Mouse (Mus musculus) induced T-regulatory cell, adult 2 months (primary cell): Measurements from ENCODE around the gene Serping1.
"Not testable (repeated sequence)": the region's sequence is repeated elsewhere in the genome, so short reads cannot be mapped to it uniquely, and the experiment has no call there.

Source experiments
- DNase-seq: peaks from one replicate; pipeline ENCODE4 v3.0.0-alpha.2; 2012; ENCODE audit warnings: low read depth

Serping1 gene

DNA sequence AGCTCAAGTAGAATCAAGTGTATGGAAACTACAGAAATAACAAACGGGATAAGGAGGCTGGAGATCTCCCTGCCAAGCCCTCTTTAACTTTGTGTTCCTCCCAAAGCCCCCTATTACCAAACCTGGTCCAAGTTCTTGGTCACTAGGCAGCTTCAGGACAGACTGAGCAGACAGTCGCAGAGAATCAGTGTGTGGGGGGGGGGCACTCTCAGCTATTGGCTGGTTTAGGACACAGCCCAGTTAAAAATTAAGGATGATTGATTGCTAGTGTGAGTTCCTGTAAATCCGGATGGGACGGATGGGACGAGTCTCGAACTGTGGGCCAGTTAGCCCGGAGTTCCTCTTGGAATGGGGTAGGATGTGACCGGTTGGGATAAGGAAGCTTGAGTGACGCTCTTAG, at the start of gene Serping1:
Serping1 (minus strand) TSS at position 204 of the 400 bp plus-strand sequence.
- no peak for DNase-seq

DNA sequence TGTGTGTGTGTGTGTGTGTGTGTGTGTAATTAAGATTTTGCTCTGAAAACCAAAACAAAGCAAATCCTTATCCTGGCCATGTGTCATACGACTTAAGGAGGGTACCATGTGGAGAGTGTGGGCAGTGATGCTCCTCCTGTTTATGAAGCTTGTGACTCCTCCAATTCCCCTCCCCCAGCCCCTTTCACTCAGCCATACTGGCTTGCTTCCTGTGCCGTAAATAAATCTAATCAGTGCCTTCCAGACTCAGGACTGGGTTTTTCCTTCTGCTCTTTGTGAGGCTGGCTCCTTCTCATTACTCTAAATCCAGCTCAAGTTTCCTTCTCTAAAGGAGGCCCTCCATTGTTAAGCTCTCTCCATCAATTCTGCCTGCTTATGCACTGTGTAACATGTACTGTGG, 48.0 kb upstream of the Serping1 start:
- no peak for DNase-seq

DNA sequence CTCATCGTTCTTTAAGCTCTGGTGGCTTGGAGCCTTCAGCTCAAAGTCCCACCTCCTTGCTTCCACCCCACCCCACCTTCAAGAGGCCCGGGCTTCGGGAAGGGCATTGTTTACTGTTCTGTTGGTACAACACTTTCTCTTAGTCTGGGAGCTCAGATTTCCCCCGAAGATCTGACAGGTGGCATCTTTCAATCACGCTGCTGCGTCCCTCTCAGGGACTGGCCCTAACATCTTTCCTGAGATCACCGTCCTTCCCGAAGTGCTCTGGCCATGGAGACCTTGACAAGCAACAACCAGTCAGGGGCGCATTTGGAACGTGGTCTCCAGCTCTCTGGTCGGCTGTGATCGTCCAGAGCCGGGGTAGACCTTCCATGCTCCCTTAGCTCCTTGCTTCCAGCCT, 47.3 kb upstream of the Serping1 start, which contains the start of gene Smtnl1:
Smtnl1 (minus strand) TSS at position 101 of the 400 bp plus-strand sequence.
- no peak for DNase-seq

DNA sequence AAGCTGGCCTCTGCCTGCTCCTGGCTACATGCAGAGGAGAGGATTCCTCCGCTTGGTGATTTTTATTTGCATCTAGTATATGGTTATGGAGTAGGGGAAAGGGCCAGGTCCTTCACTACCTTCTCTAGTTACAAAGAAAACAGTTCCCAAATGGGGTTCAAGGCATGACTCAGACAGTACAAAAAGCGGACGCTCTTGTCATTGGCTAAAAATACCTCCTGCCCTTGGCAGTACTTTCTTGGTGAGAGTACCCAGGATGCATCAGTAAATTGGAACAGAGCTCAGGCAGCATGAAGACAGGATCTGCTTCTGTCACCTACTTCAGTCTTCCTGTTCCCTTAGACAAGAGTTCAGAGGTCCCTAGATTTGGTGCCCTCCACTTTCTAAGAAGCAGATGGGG, 44.6 kb upstream of the Serping1 start:
- DNase-seq = no peak

DNA sequence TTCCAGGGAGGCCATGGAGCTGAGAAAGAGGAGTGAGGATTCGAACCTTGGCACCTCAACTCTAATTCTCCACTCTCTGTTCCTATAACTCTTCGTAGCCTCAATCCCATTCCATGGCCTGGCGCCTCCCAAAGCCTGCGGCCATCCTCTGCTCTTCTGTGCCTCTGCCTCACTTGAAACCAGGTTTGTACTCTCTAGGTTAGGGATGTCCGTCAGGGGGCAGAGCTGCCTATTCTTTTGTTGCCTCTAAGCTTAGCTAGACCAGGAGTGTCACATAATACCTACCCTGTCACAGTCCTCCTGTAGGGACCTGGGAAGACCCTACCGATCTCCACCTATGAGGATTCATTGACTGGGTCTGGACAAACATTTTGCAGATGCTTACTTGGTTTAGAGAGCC, 37.4 kb upstream of the Serping1 start:
- no peak for DNase-seq

GRCm38 (mm10) chr2:84811880-84812279, 36.6 kb upstream of the Serping1 start:
- DNase-seq = no peak

DNA sequence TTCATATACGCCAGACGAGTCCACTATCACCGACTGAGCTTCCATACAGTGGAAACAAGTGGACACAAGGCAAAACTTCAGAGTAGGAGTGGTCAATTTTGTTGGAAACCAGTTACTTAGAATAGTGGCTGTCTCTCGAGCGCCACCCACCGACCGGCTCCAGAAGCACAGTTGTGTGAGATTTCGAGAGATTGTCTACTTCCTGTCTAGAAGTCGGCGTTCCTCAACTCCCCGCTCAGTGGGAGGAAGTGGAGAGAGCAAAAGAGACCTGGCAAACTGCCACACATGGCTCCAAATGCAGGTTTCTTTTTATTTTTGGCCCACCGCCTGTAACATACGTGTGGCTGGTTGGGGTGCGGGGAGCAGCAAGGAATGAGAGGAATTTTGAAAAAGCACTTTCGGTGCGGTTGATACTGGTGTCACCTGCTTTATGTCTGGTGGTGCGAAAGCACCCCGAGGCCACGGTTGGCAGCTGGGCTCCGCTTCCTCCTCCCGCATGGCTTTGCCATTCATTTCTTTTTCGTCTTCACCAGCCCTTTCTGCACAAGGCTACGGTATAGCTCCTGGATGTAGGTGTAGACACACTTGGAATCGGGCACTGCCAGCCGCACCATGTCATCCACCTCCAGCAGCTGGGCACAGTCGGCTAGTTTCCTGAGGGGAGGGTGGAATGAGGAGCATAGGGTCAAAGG, 35.8 kb upstream of the Serping1 start:
- peak; percentile 83 for DNase-seq

- DNase-seq = no peak
Measured at GRCm38 (mm10) chr2:84810526-84810885, 35.3 kb upstream of the Serping1 start.

DNA sequence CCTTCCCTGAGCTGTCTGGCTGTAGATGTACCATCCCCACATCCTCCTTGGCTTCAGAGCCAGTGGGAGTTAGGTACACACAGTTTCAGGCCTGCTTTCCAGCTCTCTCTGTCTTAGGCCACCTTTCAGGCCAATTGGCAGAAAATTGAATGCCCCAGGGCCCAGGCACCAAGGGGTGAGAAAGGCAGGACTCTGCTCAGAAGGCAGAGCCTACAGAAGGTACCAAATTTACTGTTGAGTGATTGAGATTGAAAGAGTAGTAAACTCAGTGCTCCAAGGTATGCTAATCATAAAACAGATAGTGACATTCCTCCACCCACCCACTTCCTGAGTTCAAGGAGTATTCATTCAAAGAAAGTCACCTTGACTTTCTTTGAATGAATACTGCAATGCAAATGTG, 34.1 kb upstream of the Serping1 start:
- no peak for DNase-seq

GRCm38 (mm10) chr2:84806546-84806945, 31.3 kb upstream of the Serping1 start:
- DNase-seq = no peak

DNA sequence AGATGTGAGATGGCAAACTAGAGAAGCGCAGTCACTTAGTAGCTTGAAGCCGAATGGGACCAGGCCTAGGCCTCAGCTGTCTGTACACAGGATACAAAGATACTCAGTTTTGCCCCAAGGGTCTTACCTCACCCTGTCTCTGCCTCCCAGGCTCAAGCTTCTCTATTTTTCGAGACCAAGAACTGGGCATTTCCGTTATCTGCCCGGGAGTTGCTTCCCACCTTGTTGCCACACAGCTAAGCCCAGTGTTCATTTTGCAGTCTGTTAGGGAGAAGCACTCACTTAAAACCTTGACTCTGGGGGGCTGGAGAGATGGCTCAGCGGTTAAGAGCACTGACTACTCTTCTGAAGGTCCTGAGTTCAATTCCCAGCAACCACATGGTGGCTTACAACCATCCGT, 28.7 kb upstream of the Serping1 start:
- DNase-seq = no peak

DNA sequence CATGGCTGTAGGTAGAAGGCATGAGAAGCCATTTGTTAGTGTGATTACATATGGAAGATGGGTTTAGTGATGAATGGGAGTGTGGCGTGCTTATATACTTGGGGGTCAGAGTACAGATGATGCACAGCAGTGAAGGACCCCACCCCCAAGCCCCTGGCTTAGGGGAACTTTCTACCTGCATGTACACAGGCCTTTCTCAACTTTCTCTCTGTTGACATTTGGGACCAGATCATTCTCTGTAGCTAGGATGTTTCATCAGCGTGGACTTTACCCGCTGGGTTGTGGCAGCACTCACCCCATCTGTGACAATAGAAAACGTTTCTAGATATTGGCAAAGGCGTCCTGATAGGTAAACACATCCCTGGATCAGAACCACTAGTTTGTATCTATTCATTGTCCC, 26.0 kb upstream of the Serping1 start:
- DNase-seq = not testable (repeated sequence)

DNA sequence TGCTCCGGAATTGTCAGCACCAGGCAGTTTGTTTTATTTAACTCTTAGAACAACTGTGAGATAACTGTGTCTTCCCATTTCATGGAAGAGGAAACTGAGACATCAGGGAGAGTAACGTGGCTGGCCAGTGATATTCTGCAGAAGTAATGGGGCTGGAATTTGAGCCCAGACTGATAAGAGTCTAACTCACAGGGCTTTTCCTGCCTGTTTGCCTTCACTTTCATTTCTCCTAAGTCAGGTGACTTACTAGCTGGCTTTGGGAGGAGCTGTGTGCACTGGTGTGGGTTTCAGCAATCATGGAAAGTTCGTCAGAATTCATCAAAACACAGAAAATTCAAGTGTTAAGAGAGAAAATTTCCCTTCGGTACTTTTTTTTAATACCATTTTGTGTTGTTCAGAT, 25.1 kb upstream of the Serping1 start:
- DNase-seq = peak; percentile 61

DNA sequence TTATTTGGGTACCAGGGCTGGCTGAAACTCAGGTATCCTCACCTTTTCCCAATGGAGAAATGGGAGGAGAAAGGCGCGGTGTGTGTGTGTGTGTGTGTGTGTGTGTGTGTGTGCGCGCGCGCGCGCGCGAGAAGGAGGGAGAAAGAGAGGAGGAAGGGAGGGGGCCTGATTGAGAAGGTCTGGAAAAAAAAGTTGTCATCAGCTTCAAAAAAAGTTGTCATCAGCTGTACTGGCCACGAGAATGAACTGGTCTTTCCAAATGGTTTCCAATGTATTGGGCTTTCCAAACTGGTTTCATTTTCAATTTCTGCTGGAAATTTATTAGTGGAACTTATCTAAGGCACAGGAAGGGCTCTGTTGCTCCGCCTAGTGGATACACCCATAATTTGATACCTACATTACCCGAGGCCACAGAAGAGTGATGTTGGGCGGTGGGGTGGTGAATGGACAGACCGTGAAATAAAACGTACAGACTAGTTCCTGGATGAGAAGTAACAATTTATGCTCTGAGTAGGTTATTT, 23.9 kb upstream of the Serping1 start:
- peak; percentile 91 for DNase-seq

- peak; percentile 73 for DNase-seq
Measured at GRCm38 (mm10) chr2:84798493-84798921, 23.3 kb upstream of the Serping1 start, which contains the start of gene Ube2l6. Ube2l6 (plus strand) TSS chr2:84798828.

GRCm38 (mm10) chr2:84797833-84798492, 22.7 kb upstream of the Serping1 start:
- DNase-seq = peak; percentile 88

DNA sequence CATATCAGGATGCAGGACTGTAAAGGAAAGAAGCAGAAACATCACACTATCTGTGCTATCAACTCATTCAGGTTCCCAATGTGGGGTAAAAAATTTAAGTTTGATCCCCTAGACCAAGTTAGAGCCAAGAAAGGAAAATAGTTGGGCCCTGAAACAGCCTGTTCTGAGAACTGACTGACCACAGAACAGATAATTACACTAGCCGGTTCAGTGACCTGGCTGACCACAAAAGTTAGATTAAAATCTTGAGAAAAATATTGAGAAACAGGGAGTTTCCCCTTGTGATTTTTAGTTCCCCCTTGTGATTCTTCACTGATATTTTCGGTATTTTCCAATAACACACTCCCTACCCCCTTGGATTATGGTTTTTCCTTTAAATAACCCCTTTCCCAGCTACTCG, 18.6 kb upstream of the Serping1 start:
- no peak for DNase-seq

- no peak for DNase-seq
Measured at GRCm38 (mm10) chr2:84793154-84793553, 17.9 kb upstream of the Serping1 start.

GRCm38 (mm10) chr2:84792516-84792915, 17.3 kb upstream of the Serping1 start:
- no peak for DNase-seq

- DNase-seq = no peak
Measured at GRCm38 (mm10) chr2:84790418-84790817, 15.2 kb upstream of the Serping1 start.

- no peak for DNase-seq
Measured at GRCm38 (mm10) chr2:84788316-84788715, 13.1 kb upstream of the Serping1 start.

GRCm38 (mm10) chr2:84783840-84784566, 8.8 kb upstream of the Serping1 start:
- DNase-seq = no peak

GRCm38 (mm10) chr2:84783315-84783714, 8.1 kb upstream of the Serping1 start:
- DNase-seq = no peak
